Comparison of ENCODE assay signal across 10 mouse cellular contexts in genomic region chr11:76099193-76099975, GRCm38 (mm10).
DNase-seq lines count a peak whose midpoint lies in the region; ATAC-seq and TF ChIP-seq lines count a peak whose summit lies in the region.
"Had no signal": no experiment of that assay in that cellular context is flagged by ENCODE, and none has a peak within 500 bp of the region (broad histone marks: within the 10 kb centered on the region; RNA-seq: fewer than 3 reads in every experiment).

No protein-coding gene starts in this region.

- TF ChIP-seq POLR2A in brain, embryonic 14.5 days (IDR thresholded peaks at IDR 0.05; ENCODE audit: borderline replicate concordance, extremely low read depth, insufficient read depth, insufficient read length, poor library complexity, severe bottlenecking) = no peak

- peak; percentile 41 to 72 for DNase-seq in heart, adult 18-20 months
- DNase-seq in brain, embryonic 14.5 days (ENCODE audit: low read depth) = peak; percentile 15
- DNase-seq in heart, adult 9 months (ENCODE audit: low spot score in 2 of 2) = peak; percentile 53 to 77
- no peak for DNase-seq in limb, embryonic 11.5 days (ENCODE audit: low spot score)
- DNase-seq in cerebellum, adult 9-10 months = no peak
- no peak for DNase-seq in right cerebral cortex, postnatal 4 days
- DNase-seq: liver, postnatal 0 days; thymus, adult 2 months had no signal

- no peak overlapping the region for H3K4me2 ChIP-seq in heart, embryonic 11.5 days
- 0 out of 2 replicates have a peak overlapping the region, but pooled peaks have one; percentile 4 for H3K4me2 ChIP-seq in limb, embryonic 11.5 days (ENCODE audit: low read depth, severe bottlenecking)

- TF ChIP-seq CTCF in brain, embryonic 14.5 days (IDR thresholded peaks at IDR 0.05; ENCODE audit: borderline replicate concordance, extremely low read depth, insufficient read depth, insufficient read length) = no peak

- no peak overlapping the region for H3K9ac ChIP-seq in heart, embryonic 11.5 days (ENCODE audit: low read depth, low read length)
- no peak overlapping the region for H3K9ac ChIP-seq in limb, embryonic 11.5 days (ENCODE audit: low read length)
- H3K9ac ChIP-seq: liver, postnatal 0 days had no signal

- no peak for ATAC-seq in heart, embryonic 11.5 days (replicated peaks; ENCODE audit: insufficient number of reproducible peaks, low FRiP score, low TSS enrichment)
- ATAC-seq in limb, embryonic 11.5 days (ENCODE audit: insufficient number of reproducible peaks, low FRiP score, low TSS enrichment, low read depth) = 0 out of 2 replicates have a peak, but pooled peaks have one; percentile 31
- no peak for ATAC-seq in megakaryocyte, adult 5-6 weeks (ENCODE audit: poor library complexity, severe bottlenecking)
- ATAC-seq: liver, postnatal 0 days had no signal

- H3K4me1 ChIP-seq in heart, embryonic 11.5 days (ENCODE audit: control insufficient read depth, insufficient read depth, low read length) = peaks cover 7% of the 10 kb centered on the region; the same call in 1 of the 2 replicates
- H3K4me1 ChIP-seq in limb, embryonic 11.5 days (ENCODE audit: control insufficient read depth, insufficient read depth, low read length) = peaks cover 35% of the 10 kb centered on the region

- H3K4me3 ChIP-seq in heart, embryonic 11.5 days (ENCODE audit: low read depth, low read length) = no peak overlapping the region
- H3K4me3 ChIP-seq in limb, embryonic 11.5 days (ENCODE audit: low read depth, low read length) = no peak overlapping the region

- 59% methylated on average over 4 of the region's 4 CpGs for WGBS in heart, embryonic 11.5 days (ENCODE audit: insufficient replicate concordance)
- 20% methylated on average over 4 of the region's 4 CpGs for WGBS in limb, embryonic 11.5 days

- H3K9me3 ChIP-seq in heart, embryonic 11.5 days (replicated peaks; ENCODE audit: control insufficient read depth, low read length) = no peaks in the 10 kb centered on the region
- H3K9me3 ChIP-seq in limb, embryonic 11.5 days (ENCODE audit: control insufficient read depth, low read length) = no peaks in the 10 kb centered on the region

- H3K36me3 ChIP-seq in heart, embryonic 11.5 days (ENCODE audit: control insufficient read depth, insufficient read depth, low read length) = no peaks in the 10 kb centered on the region
- no peaks in the 10 kb centered on the region; the same call in 1 of the 2 replicates for H3K36me3 ChIP-seq in limb, embryonic 11.5 days (ENCODE audit: control insufficient read depth, insufficient read depth, low read length)

- H3K27ac ChIP-seq in heart, embryonic 11.5 days (ENCODE audit: low read depth, low read length) = no peak overlapping the region
- H3K27ac ChIP-seq in limb, embryonic 11.5 days (replicated peaks; ENCODE audit: low read depth, low read length) = peak overlapping the region; percentile 81

- no peaks in the 10 kb centered on the region for H3K27me3 ChIP-seq in heart, embryonic 11.5 days (ENCODE audit: control insufficient read depth, insufficient read depth, low read length)
- no peaks in the 10 kb centered on the region for H3K27me3 ChIP-seq in limb, embryonic 11.5 days (ENCODE audit: control insufficient read depth, insufficient read depth, low read length)

Comparison
In these comparisons a context has a peak if more than half of its experiments do, and no peak if none do; other contexts are left out.
1. DNase-seq: peak in heart, adult 18-20 months (2 of 2), brain, embryonic 14.5 days (single experiment) and heart, adult 9 months (2 of 2); none in limb, embryonic 11.5 days (single experiment), cerebellum, adult 9-10 months (single experiment) and right cerebral cortex, postnatal 4 days (single experiment).